Mouse (Mus musculus): ENCODE measurements around the gene Car2. TPM values are rescaled to one million over a fixed set of nuclear protein-coding genes. Genes with fewer than 3 reads are reported as not detected.

Gene Car2
- polyA plus RNA-seq, 1 experiment from 2014 or later: 114 TPM

DNA sequence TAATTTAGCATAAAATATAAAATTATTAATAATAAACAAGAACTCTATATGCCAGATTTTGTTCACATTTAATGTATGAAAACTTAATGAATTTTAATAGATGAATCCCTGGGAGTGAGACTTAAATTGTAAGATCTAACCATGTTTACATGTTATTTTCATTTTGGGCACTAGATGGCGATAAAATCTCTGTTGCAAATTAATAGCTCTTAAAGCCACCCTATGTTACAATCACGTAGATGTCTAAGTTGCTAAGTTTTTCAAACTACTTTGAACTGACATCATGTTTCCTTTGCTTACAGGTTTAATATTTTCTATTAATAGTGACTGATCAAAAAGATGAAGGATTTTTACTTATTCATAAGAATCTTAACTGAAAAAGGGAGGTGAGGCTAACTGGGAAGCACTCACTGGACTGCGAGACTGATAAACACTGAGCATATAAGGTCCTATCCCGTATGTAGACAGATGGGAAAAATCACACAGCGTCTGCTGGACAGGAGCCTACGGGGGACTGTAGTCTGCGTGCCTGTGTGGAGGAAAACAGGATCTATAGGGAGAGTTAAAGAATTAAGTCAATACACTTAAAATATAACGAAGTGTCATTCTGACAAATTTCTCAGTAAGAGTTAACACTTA lies 11.6 kb upstream of the Car2 start:
- Histone ChIP-seq H3K27me3 (ENCODE audit: control insufficient read depth, insufficient read depth, low read length) (no peaks in the 10 kb centered on the region), H3K9ac (ENCODE audit: low read length) (no peak overlapping the region), H3K4me3 (ENCODE audit: low read depth, low read length) (no peak overlapping the region), H3K9me3 (ENCODE audit: control insufficient read depth, low read length) (no peaks in the 10 kb centered on the region), H3K4me2 (ENCODE audit: low read depth, low read length, severe bottlenecking) (no peak overlapping the region), H3K36me3 (ENCODE audit: control insufficient read depth, insufficient read depth, low read length) (no peaks in the 10 kb centered on the region), H3K4me1 (replicated peaks; ENCODE audit: control insufficient read depth, insufficient read depth, low read length) (no peaks in the 10 kb centered on the region), H3K27ac (ENCODE audit: low read depth, low read length) (no peak overlapping the region)
- ATAC-seq (replicated peaks; ENCODE audit: low FRiP score) (0 out of 2 replicates have a peak, but pooled peaks have one; percentile 39), DNase-seq (ENCODE audit: low spot score) (no peak)
- WGBS: 51% methylated on average over 8 of the region's 8 CpGs

DNA sequence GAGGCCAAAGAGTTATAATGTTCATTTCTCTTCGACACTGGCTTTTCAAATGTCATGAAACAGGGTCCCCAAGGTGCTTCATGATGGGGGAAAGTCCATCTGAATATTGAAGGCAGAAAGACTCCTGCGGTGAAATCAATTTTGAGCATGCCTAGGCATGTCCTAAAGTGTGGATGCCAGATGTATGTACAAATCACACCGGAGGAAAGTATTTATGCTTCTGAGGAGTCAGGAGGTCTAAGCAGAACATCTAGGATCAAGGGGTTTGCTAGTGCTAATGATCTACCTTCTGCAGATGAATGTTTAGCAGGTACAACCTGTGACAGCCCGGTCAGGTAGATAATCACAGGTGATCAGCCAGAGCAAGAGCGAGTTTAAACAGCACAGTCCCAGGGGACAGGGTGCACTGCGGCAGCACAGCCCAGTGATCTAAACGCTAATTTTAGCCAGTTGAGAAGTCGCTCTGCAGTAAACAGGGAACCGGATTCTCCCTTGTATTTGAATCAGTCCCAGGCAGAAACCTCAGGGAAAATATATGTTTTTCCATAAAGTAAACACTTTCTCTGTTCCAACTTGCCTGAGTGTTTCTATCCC lies 9.7 kb upstream of the Car2 start:
- Histone ChIP-seq H3K4me2 (ENCODE audit: low read depth, low read length, severe bottlenecking) (no peak overlapping the region), H3K4me3 (ENCODE audit: low read depth, low read length) (no peak overlapping the region), H3K4me1 (replicated peaks; ENCODE audit: control insufficient read depth, insufficient read depth, low read length) (no peaks in the 10 kb centered on the region), H3K27me3 (ENCODE audit: control insufficient read depth, insufficient read depth, low read length) (no peaks in the 10 kb centered on the region), H3K36me3 (ENCODE audit: control insufficient read depth, insufficient read depth, low read length) (no peaks in the 10 kb centered on the region), H3K27ac (ENCODE audit: low read depth, low read length) (no peak overlapping the region), H3K9me3 (ENCODE audit: control insufficient read depth, low read length) (no peaks in the 10 kb centered on the region), H3K9ac (ENCODE audit: low read length) (no peak overlapping the region)
- no peak for ATAC-seq (replicated peaks; ENCODE audit: low FRiP score)
- DNase-seq (ENCODE audit: low spot score): no peak
- WGBS: 80% methylated on average over 9 of the region's 9 CpGs

DNA sequence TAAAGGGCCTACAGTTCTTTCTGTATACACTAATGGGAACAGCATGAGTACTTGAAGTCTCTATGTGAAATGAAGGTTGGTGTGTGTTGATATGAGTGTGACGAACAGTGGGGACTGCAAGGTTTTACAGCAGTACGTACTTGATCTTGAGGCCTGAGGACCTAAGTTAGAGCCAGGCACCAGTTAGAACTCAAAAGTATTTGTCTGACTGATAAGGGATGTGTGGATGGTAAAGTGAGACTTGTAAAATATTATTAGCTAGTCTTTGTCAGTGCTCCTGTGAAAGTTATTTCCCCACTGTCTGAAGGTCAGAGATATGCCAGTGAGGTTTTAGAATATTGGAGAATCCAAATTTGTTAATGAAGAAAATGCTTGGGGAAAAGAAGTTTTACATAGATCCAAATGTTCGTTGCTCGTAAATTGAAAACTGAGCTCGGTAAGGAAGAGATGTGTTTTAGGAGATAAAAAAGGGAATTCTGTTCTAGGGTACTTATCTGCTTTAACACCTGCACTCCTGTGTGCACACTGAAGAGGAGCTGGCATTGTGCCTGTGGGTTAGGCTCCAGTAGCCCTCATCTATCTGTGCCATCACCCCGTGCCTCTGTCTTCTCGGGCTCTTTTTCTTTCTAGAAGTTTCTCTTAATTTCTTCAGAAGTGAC lies 8.7 kb upstream of the Car2 start:
- Histone ChIP-seq H3K9ac (ENCODE audit: low read length) (no peak overlapping the region), H3K27ac (ENCODE audit: low read depth, low read length) (no peak overlapping the region), H3K27me3 (ENCODE audit: control insufficient read depth, insufficient read depth, low read length) (no peaks in the 10 kb centered on the region), H3K9me3 (ENCODE audit: control insufficient read depth, low read length) (no peaks in the 10 kb centered on the region), H3K36me3 (ENCODE audit: control insufficient read depth, insufficient read depth, low read length) (no peaks in the 10 kb centered on the region), H3K4me2 (ENCODE audit: low read depth, low read length, severe bottlenecking) (no peak overlapping the region), H3K4me1 (replicated peaks; ENCODE audit: control insufficient read depth, insufficient read depth, low read length) (no peaks in the 10 kb centered on the region), H3K4me3 (ENCODE audit: low read depth, low read length) (no peak overlapping the region)
- 90% methylated on average over 7 of the region's 7 CpGs for WGBS
- ATAC-seq (replicated peaks; ENCODE audit: low FRiP score) (no peak), DNase-seq (ENCODE audit: low spot score) (no peak)

DNA sequence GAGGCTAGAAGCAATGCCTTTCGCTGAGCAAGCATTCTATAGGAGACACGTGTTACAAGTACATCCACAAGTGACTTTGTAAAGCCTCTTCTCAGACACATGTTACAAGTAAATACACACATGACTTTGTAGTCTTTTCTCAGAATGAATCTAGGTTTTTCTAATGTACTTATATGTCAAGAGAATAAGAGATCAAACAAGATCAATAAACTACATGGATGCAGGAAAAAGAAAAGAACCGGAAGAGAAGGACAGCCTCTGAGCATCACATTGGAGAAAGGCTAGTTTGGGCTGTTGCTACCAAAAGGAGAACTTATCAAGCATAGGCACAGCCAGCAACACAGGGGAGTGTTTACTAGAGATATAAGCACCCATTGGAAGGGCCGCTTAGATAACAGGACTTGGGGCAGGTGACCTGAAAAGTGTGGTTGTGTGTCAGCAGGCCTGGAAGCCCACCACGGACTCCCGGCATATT lies 7.3 kb upstream of the Car2 start:
- no peak for DNase-seq (ENCODE audit: low spot score)

DNA sequence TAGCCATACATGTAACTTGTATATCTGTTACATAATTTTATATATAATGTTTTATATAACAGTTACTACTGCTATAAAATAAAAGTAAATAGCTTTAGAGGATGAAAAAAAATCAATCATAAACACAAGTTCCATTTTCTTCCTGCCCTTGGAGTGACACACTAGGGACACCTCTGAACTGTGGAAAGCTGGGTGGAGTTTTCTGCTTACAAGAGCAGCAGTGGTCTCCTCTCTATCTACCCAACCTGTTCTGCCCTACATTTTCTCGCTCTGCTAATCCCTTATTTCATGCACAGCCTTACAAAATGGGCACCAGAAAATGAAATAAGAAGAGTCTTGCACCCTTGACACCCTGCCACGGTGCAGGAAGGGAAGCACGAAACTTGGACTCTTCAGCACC lies 6.8 kb upstream of the Car2 start:
- no peak overlapping the region for H3K27ac ChIP-seq (ENCODE audit: low read depth, low read length)
- H3K36me3 ChIP-seq (ENCODE audit: control insufficient read depth, insufficient read depth, low read length): no peaks in the 10 kb centered on the region
- H3K4me2 ChIP-seq (ENCODE audit: low read depth, low read length, severe bottlenecking): no peak overlapping the region
- H3K4me1 ChIP-seq (replicated peaks; ENCODE audit: control insufficient read depth, insufficient read depth, low read length): no peaks in the 10 kb centered on the region
- no peaks in the 10 kb centered on the region for H3K9me3 ChIP-seq (ENCODE audit: control insufficient read depth, low read length)
- H3K4me3 ChIP-seq (ENCODE audit: low read depth, low read length): no peak overlapping the region
- no peak for ATAC-seq (replicated peaks; ENCODE audit: low FRiP score)
- WGBS: 87% methylated on average over 3 of the region's 3 CpGs
- no peak for DNase-seq (ENCODE audit: low spot score)
- no peak overlapping the region for H3K9ac ChIP-seq (ENCODE audit: low read length)
- H3K27me3 ChIP-seq (ENCODE audit: control insufficient read depth, insufficient read depth, low read length): no peaks in the 10 kb centered on the region

More for the DNA sequence above, 7.3 kb upstream of the Car2 start:
- H3K9me3 ChIP-seq (ENCODE audit: control insufficient read depth, low read length): no peaks in the 10 kb centered on the region
- H3K27ac ChIP-seq (ENCODE audit: low read depth, low read length): no peak overlapping the region
- H3K4me1 ChIP-seq (replicated peaks; ENCODE audit: control insufficient read depth, insufficient read depth, low read length): no peaks in the 10 kb centered on the region
- no peak overlapping the region for H3K9ac ChIP-seq (ENCODE audit: low read length)
- 0 out of 2 replicates have a peak, but pooled peaks have one; percentile 21 for ATAC-seq (replicated peaks; ENCODE audit: low FRiP score)
- no peaks in the 10 kb centered on the region for H3K36me3 ChIP-seq (ENCODE audit: control insufficient read depth, insufficient read depth, low read length)
- H3K4me3 ChIP-seq (ENCODE audit: low read depth, low read length): no peak overlapping the region
- no peaks in the 10 kb centered on the region for H3K27me3 ChIP-seq (ENCODE audit: control insufficient read depth, insufficient read depth, low read length)
- no peak overlapping the region for H3K4me2 ChIP-seq (ENCODE audit: low read depth, low read length, severe bottlenecking)
- WGBS: 77% methylated on average over 6 of the region's 6 CpGs

DNA sequence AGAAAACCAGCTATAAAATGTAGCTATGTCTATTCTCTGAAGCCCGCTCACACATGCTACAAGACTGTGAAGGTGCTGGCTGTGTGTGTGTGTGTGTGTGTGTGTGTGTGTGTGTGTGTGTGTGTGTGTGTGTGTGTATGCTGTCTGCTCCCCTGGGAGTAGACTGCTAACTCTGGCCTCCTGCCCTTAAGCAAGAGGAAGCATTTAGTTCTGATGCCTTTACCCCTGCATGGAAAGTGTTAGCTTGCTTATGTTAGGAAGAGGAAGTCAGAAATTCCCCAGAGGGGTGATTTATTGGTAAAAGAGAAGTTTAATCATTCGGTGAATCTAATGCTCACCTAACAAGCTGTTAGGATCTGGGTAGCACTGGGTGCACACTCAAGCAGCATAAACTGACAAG lies 5.8 kb upstream of the Car2 start:
- WGBS: 84% methylated on average over 2 of the region's 2 CpGs
- no peak overlapping the region for H3K9ac ChIP-seq (ENCODE audit: low read length)
- DNase-seq (ENCODE audit: low spot score) (no peak), ATAC-seq (replicated peaks; ENCODE audit: low FRiP score) (no peak)
- H3K27ac ChIP-seq (ENCODE audit: low read depth, low read length): no peak overlapping the region
- no peaks in the 10 kb centered on the region for H3K4me1 ChIP-seq (replicated peaks; ENCODE audit: control insufficient read depth, insufficient read depth, low read length)
- H3K9me3 ChIP-seq (ENCODE audit: control insufficient read depth, low read length): no peaks in the 10 kb centered on the region
- H3K4me3 ChIP-seq (ENCODE audit: low read depth, low read length): no peak overlapping the region
- H3K36me3 ChIP-seq (ENCODE audit: control insufficient read depth, insufficient read depth, low read length): no peaks in the 10 kb centered on the region
- no peaks in the 10 kb centered on the region for H3K27me3 ChIP-seq (ENCODE audit: control insufficient read depth, insufficient read depth, low read length)
- H3K4me2 ChIP-seq (ENCODE audit: low read depth, low read length, severe bottlenecking): no peak overlapping the region

DNA sequence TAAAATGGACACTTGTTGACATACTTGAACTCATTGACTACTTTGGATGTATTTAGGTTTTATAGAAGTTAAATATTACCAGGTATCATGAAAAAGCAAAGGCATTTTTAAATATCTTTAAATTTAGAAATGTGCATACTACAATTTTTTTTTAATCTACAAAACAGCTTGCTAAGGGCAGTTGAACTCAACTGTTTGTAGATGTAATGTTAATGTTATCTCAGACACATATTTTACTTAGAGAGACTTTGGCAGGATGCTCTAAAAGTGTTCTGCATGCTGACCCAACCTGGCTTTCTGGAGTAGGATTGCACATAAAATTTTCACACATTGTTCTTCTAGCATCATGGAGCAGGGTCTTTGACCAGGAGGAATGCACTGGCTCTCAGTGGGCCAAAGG lies 4.1 kb upstream of the Car2 start:
- Histone ChIP-seq H3K9ac (ENCODE audit: low read length) (no peak overlapping the region), H3K4me1 (replicated peaks; ENCODE audit: control insufficient read depth, insufficient read depth, low read length) (no peaks in the 10 kb centered on the region), H3K9me3 (ENCODE audit: control insufficient read depth, low read length) (no peaks in the 10 kb centered on the region), H3K4me3 (ENCODE audit: low read depth, low read length) (no peak overlapping the region), H3K27me3 (ENCODE audit: control insufficient read depth, insufficient read depth, low read length) (peaks cover 3% of the 10 kb centered on the region; the same call in 1 of the 2 replicates), H3K36me3 (ENCODE audit: control insufficient read depth, insufficient read depth, low read length) (no peaks in the 10 kb centered on the region), H3K27ac (ENCODE audit: low read depth, low read length) (no peak overlapping the region), H3K4me2 (ENCODE audit: low read depth, low read length, severe bottlenecking) (no peak overlapping the region)
- ATAC-seq (replicated peaks; ENCODE audit: low FRiP score): no peak
- DNase-seq (ENCODE audit: low spot score): no peak

DNA sequence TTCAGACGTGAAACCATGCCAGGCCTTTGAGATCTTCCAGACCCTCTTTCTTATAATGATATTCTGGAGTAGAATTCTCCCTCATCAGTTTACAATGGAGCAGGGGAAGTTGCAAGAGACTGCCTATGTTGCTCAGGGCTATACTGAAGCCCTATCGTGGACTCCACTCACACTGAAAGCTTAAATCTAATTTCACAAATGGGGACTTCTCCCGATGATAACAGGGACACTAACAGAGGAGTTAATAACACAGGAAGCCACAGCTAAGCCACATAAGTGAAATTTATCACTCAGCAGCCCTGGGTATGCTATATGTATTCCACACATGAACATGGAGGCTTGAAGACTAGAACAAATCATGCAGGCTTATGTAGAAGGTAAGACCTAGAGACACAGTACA lies 3.3 kb upstream of the Car2 start:
- no peaks in the 10 kb centered on the region for H3K4me1 ChIP-seq (replicated peaks; ENCODE audit: control insufficient read depth, insufficient read depth, low read length)
- DNase-seq (ENCODE audit: low spot score) (no peak), ATAC-seq (replicated peaks; ENCODE audit: low FRiP score) (no peak)
- H3K9me3 ChIP-seq (ENCODE audit: control insufficient read depth, low read length): no peaks in the 10 kb centered on the region
- no peaks in the 10 kb centered on the region for H3K36me3 ChIP-seq (ENCODE audit: control insufficient read depth, insufficient read depth, low read length)
- no peak overlapping the region for H3K4me2 ChIP-seq (ENCODE audit: low read depth, low read length, severe bottlenecking)
- no peak overlapping the region for H3K27ac ChIP-seq (ENCODE audit: low read depth, low read length)
- peaks cover 5% of the 10 kb centered on the region; the same call in 1 of the 2 replicates for H3K27me3 ChIP-seq (ENCODE audit: control insufficient read depth, insufficient read depth, low read length)
- H3K9ac ChIP-seq (ENCODE audit: low read length): no peak overlapping the region
- H3K4me3 ChIP-seq (ENCODE audit: low read depth, low read length): no peak overlapping the region
- WGBS: 72% methylated on average over 3 of the region's 3 CpGs
